Mouse (Mus musculus): Measurements from ENCODE around the gene Oit1. TPM values are rescaled to one million over a fixed set of nuclear protein-coding genes. Genes with fewer than 3 reads are reported as not detected.

Gene Oit1
- total RNA-seq, 1 experiment: 0.36 TPM

DNA sequence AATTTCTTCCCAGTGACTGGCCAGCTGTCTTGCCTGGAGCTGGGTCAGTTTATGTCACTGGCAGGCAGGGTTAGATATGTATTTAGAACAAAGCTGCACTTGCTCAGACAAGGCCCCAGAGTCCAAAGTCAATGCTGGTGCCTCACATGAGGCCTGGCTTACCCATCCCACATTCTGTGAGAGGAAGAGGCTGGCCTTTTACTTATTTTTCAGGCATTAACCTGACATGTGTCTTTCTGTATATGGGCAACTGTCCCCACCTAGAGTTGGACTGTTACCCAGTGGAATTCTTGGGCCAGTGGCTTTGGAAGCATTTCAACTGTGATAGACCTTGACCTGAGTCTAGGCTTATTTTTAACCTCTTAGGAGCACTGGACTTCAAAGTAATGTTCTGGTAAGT is 51.6 kb downstream of the Oit1 start:
- no peaks in the 10 kb centered on the region for H3K9me3 ChIP-seq (ENCODE audit: control insufficient read depth, insufficient read depth, low read depth, low read length)
- no peak overlapping the region for H3K9ac ChIP-seq (ENCODE audit: insufficient read depth, low read depth, low read length, poor library complexity, severe bottlenecking)
- no peak overlapping the region for H3K27ac ChIP-seq (ENCODE audit: insufficient read depth, low read depth, low read length, poor library complexity, severe bottlenecking)
- in situ Hi-C loops (cut with MboI; ENCODE audit: low sequenced_read_pairs in 2 of 2, unreplicated experiment in 2 of 2): loop anchor here in 1 of 2 experiments (25.0 kb wide), 3 partner anchors 90 to 365 kb away; partner anchors contain the start of genes Gm45521, Pxk and Rpp14
- H3K4me1 ChIP-seq (ENCODE audit: control insufficient read depth in 2 of 2, insufficient read depth in 2 of 2, low read length in 2 of 2, poor library complexity in 1 of 2): no peaks in the 10 kb centered on the region
- no peak for DNase-seq (ENCODE audit: low read depth, low spot score)
- no peaks in the 10 kb centered on the region for H3K36me3 ChIP-seq (ENCODE audit: control insufficient read depth, insufficient read depth, low read length, poor library complexity, severe bottlenecking)
- TF ChIP-seq CHD2 (IDR thresholded peaks at IDR 0.05; ENCODE audit: low read depth, low read length) (no peak), ZNF384 (IDR thresholded peaks at IDR 0.05; ENCODE audit: low read depth, low read length) (no peak), MAFK (IDR thresholded peaks at IDR 0.05; ENCODE audit: insufficient read depth, low read depth, low read length) (no peak), ZC3H11A (IDR thresholded peaks at IDR 0.05; ENCODE audit: borderline replicate concordance, low read depth, low read length) (no peak), HCFC1 (IDR thresholded peaks at IDR 0.05; ENCODE audit: borderline replicate concordance, insufficient read depth, low read length) (no peak)
- no peak overlapping the region for H3K4me3 ChIP-seq (ENCODE audit: insufficient read depth in 1 of 2, low read depth in 1 of 2, low read length in 2 of 2, poor library complexity in 1 of 2, severe bottlenecking in 1 of 2)

GRCm38 (mm10) chr14:8325746-8326145 is 52.8 kb downstream of the Oit1 start:
- in situ Hi-C loops (cut with MboI; ENCODE audit: low sequenced_read_pairs in 2 of 2, unreplicated experiment in 2 of 2): loop anchor here in 1 of 2 experiments (25.0 kb wide), 3 partner anchors 88 to 363 kb away; partner anchors contain the start of genes Gm45521, Pxk and Rpp14
- H3K27ac ChIP-seq (ENCODE audit: insufficient read depth, low read depth, low read length, poor library complexity, severe bottlenecking): no peak overlapping the region
- no peaks in the 10 kb centered on the region for H3K4me1 ChIP-seq (ENCODE audit: control insufficient read depth in 2 of 2, insufficient read depth in 2 of 2, low read length in 2 of 2, poor library complexity in 1 of 2)
- DNase-seq (ENCODE audit: low read depth, low spot score): no peak
- H3K36me3 ChIP-seq (ENCODE audit: control insufficient read depth, insufficient read depth, low read length, poor library complexity, severe bottlenecking): no peaks in the 10 kb centered on the region
- no peak overlapping the region for H3K4me3 ChIP-seq (ENCODE audit: insufficient read depth in 1 of 2, low read depth in 1 of 2, low read length in 2 of 2, poor library complexity in 1 of 2, severe bottlenecking in 1 of 2)
- TF ChIP-seq CHD2 (IDR thresholded peaks at IDR 0.05; ENCODE audit: low read depth, low read length): no peak
- TF ChIP-seq ZNF384 (IDR thresholded peaks at IDR 0.05; ENCODE audit: low read depth, low read length): no peak
- no peak for TF ChIP-seq ZC3H11A (IDR thresholded peaks at IDR 0.05; ENCODE audit: borderline replicate concordance, low read depth, low read length)
- no peak for TF ChIP-seq HCFC1 (IDR thresholded peaks at IDR 0.05; ENCODE audit: borderline replicate concordance, insufficient read depth, low read length)
- TF ChIP-seq MAFK (IDR thresholded peaks at IDR 0.05; ENCODE audit: insufficient read depth, low read depth, low read length): no peak
- H3K9ac ChIP-seq (ENCODE audit: insufficient read depth, low read depth, low read length, poor library complexity, severe bottlenecking): no peak overlapping the region
- H3K9me3 ChIP-seq (ENCODE audit: control insufficient read depth, insufficient read depth, low read depth, low read length): no peaks in the 10 kb centered on the region

DNA sequence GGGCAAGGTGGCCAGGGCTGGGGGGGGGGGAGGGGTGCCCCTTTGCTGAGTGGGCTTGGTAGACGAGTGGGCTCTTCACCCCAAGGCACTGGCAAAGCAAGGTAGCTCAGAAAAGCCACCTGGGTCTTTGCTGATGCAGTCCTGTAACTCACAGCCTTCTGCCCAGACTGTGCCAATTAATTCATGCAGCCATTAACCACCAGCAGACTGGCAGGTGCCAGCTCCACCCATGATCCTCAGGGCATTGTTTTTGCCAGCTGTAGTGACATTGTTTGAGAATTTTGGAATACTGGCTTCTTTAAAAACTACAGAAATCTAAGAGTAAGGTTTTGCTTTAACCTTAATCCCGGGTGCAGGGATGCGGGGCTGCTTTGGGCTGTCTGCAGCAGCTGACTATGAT is 58.0 kb downstream of the Oit1 start:
- H3K4me3 ChIP-seq (ENCODE audit: insufficient read depth in 1 of 2, low read depth in 1 of 2, low read length in 2 of 2, poor library complexity in 1 of 2, severe bottlenecking in 1 of 2): no peak overlapping the region
- in situ Hi-C loops (cut with MboI; ENCODE audit: low sequenced_read_pairs in 2 of 2, unreplicated experiment in 2 of 2): no loop called here
- DNase-seq (ENCODE audit: low read depth, low spot score): no peak

DNA sequence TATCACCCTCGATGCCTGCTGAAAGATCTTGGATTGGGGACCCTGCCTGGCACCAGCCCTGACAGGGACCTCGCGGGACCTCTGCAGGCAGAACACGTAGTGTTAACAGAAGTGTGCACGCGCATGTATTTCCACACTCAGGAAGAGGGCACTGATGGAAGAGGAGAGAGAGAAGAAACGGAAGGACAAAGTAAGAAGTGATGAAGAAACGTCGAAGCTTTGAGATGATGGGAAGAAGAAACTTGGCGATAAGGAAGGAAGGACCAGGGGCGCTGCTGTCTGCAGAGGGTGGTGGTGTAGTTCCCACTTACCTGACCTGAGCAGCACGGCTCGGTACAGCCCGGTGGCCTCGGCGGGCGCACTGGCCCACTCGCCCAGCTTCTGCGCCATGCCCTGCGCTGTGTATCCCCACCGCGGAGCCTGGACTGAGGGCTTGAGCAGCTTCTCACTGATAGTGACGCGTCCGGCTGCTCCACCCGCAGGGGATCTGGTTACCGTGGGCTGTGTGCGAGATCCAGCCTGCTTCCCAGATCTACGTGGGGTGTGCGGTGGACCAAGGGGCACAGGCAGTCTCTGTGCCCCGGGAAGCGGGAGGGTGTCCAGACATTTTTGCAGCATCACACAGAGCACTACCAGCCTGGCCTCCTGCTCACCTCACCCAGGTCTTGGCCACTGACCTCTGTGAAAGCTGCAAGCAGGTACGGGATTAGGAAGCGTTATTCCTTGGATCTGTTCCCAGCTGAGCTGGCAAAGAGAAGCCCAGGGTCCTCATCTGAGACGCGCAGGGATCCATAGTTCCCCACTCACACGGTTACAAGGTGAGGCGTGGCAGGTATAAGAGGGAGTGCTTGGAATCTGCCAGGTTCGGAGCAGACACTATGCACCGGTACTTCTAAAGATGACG is 61.1 kb downstream of the Oit1 start, which contains the start of gene Fam107a:
Gene Fam107a (minus strand): TSS at position 830 of the 904 bp plus-strand sequence.
- no peak for DNase-seq (ENCODE audit: low read depth, low spot score)
- Histone ChIP-seq H3K4me3 (ENCODE audit: insufficient read depth in 1 of 2, low read depth in 1 of 2, low read length in 2 of 2, poor library complexity in 1 of 2, severe bottlenecking in 1 of 2) (peak within 1 kb of the TSS; percentile 34 to 61; a peak in 3 of 4 replicates), H3K27ac (ENCODE audit: insufficient read depth, low read depth, low read length, poor library complexity, severe bottlenecking) (no peak within 1 kb of the TSS), H3K9me3 (ENCODE audit: control insufficient read depth, insufficient read depth, low read depth, low read length) (no peaks in the 10 kb centered on the region), H3K9ac (ENCODE audit: insufficient read depth, low read depth, low read length, poor library complexity, severe bottlenecking) (no peak within 1 kb of the TSS), H3K36me3 (ENCODE audit: control insufficient read depth, insufficient read depth, low read length, poor library complexity, severe bottlenecking) (no peaks in the 10 kb centered on the region), H3K4me1 (ENCODE audit: control insufficient read depth in 2 of 2, insufficient read depth in 2 of 2, low read length in 2 of 2, poor library complexity in 1 of 2) (peaks cover 0 to 8% of the 10 kb centered on the region in 2 experiments)
- in situ Hi-C loops (cut with MboI; ENCODE audit: low sequenced_read_pairs in 2 of 2, unreplicated experiment in 2 of 2): loop anchor here in 1 of 2 experiments (10.0 kb wide), 1 partner anchor 223 kb away; the partner anchor contains the start of gene Pxk
- no peak for TF ChIP-seq CHD2 (IDR thresholded peaks at IDR 0.05; ENCODE audit: low read depth, low read length)
- TF ChIP-seq MAFK (IDR thresholded peaks at IDR 0.05; ENCODE audit: insufficient read depth, low read depth, low read length): no peak
- no peak for TF ChIP-seq ZC3H11A (IDR thresholded peaks at IDR 0.05; ENCODE audit: borderline replicate concordance, low read depth, low read length)
- TF ChIP-seq HCFC1 (IDR thresholded peaks at IDR 0.05; ENCODE audit: borderline replicate concordance, insufficient read depth, low read length): no peak
- TF ChIP-seq ZNF384 (IDR thresholded peaks at IDR 0.05; ENCODE audit: low read depth, low read length): no peak

More for the DNA sequence above, 58.0 kb downstream of the Oit1 start:
- TF ChIP-seq HCFC1 (IDR thresholded peaks at IDR 0.05; ENCODE audit: borderline replicate concordance, insufficient read depth, low read length): no peak
- no peak overlapping the region for H3K9ac ChIP-seq (ENCODE audit: insufficient read depth, low read depth, low read length, poor library complexity, severe bottlenecking)
- H3K36me3 ChIP-seq (ENCODE audit: control insufficient read depth, insufficient read depth, low read length, poor library complexity, severe bottlenecking): no peaks in the 10 kb centered on the region
- H3K4me1 ChIP-seq (ENCODE audit: control insufficient read depth in 2 of 2, insufficient read depth in 2 of 2, low read length in 2 of 2, poor library complexity in 1 of 2): peaks cover 0 to 5% of the 10 kb centered on the region in 2 experiments
- no peaks in the 10 kb centered on the region for H3K9me3 ChIP-seq (ENCODE audit: control insufficient read depth, insufficient read depth, low read depth, low read length)
- no peak overlapping the region for H3K27ac ChIP-seq (ENCODE audit: insufficient read depth, low read depth, low read length, poor library complexity, severe bottlenecking)
